Mouse (Mus musculus): ENCODE data around the gene Vsx1. TPM values are rescaled to one million over a fixed set of nuclear protein-coding genes. Genes with fewer than 3 reads are reported as not detected.

Vsx1 gene
- polyA plus RNA-seq, 1 experiment from 2014 or later: not detected

DNA sequence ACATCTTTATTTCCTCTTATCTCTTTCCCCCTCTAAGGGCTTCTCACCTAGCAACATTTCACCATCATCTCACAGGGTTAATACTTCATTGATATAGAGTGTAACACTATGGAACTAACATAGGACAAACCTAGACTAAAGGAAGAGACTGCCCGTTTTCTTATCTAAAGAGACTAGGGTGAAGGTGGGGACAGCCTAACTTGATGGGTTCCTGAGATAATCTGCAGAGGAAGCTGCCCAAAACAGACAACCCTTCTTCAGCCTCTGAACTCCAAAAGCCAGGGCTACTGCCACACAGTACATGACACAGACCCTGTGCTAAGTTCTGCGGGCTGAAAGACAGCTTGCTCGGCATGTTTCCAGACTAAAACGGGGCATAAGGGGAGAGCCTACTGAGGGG, 7.6 kb downstream of the Vsx1 start:
- no peak overlapping the region for H3K27ac ChIP-seq (replicated peaks)
- no peak overlapping the region for H3K4me3 ChIP-seq
- no peak overlapping the region for H3K4me2 ChIP-seq
- ATAC-seq (ENCODE audit: extremely low read depth, insufficient number of reproducible peaks, low FRiP score, low TSS enrichment): no peak
- H3K4me1 ChIP-seq: no peaks in the 10 kb centered on the region
- 38% methylated on average over 4 of the region's 4 CpGs for WGBS
- H3K9me3 ChIP-seq: no peaks in the 10 kb centered on the region
- no peaks in the 10 kb centered on the region for H3K36me3 ChIP-seq
- peaks cover 27% of the 10 kb centered on the region for H3K27me3 ChIP-seq (replicated peaks)
- H3K9ac ChIP-seq: no peak overlapping the region

- H3K27me3 ChIP-seq (replicated peaks): peaks cover 4% of the 10 kb centered on the region; the same call in 1 of the 2 replicates
- 2% methylated on average over 3 of the region's 3 CpGs for WGBS
Observed at GRCm38 (mm10) chr2:150678392-150678791, 10.8 kb downstream of the Vsx1 start.

DNA sequence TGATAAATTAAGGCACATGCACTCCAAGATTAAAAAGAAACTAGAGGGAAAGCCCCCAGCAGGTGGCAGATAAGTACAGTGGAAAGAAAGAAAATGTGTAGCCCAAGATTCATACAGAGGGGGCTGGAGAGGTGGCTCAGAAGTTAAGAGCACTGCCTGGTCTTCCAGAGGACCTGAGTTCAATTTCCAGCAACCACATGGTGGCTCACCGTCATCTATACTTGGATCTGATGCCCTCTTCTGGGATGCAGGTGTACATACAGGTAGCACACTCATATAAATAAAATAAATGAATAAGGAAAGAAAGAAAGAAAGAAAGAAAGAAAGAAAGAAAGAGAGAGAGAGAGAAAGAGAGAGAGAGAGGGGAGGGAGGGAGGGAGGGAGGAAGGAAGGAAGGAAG, 13.6 kb downstream of the Vsx1 start:
- Histone ChIP-seq H3K27ac (replicated peaks) (no peak overlapping the region), H3K4me2 (no peak overlapping the region), H3K4me1 (no peaks in the 10 kb centered on the region), H3K36me3 (no peaks in the 10 kb centered on the region), H3K4me3 (no peak overlapping the region), H3K9ac (no peak overlapping the region), H3K9me3 (no peaks in the 10 kb centered on the region), H3K27me3 (replicated peaks) (peaks cover 4% of the 10 kb centered on the region)
- ATAC-seq (ENCODE audit: extremely low read depth, insufficient number of reproducible peaks, low FRiP score, low TSS enrichment): no peak
- WGBS: 21% methylated on average over 1 of the region's 1 CpGs

More at GRCm38 (mm10) chr2:150678392-150678791, 10.8 kb downstream of the Vsx1 start:
- Histone ChIP-seq H3K9me3 (no peaks in the 10 kb centered on the region), H3K4me2 (no peak overlapping the region), H3K36me3 (no peaks in the 10 kb centered on the region), H3K27ac (replicated peaks) (no peak overlapping the region), H3K4me1 (no peaks in the 10 kb centered on the region), H3K9ac (no peak overlapping the region), H3K4me3 (no peak overlapping the region)
- ATAC-seq (ENCODE audit: extremely low read depth, insufficient number of reproducible peaks, low FRiP score, low TSS enrichment): no peak

- H3K36me3 ChIP-seq: no peaks in the 10 kb centered on the region
- H3K9me3 ChIP-seq: no peaks in the 10 kb centered on the region
- WGBS: 2% methylated on average over 2 of the region's 2 CpGs
- H3K9ac ChIP-seq: no peak overlapping the region
- no peak overlapping the region for H3K4me2 ChIP-seq
- H3K27ac ChIP-seq (replicated peaks): no peak overlapping the region
- H3K4me1 ChIP-seq: no peaks in the 10 kb centered on the region
- H3K27me3 ChIP-seq (replicated peaks): peaks cover 8% of the 10 kb centered on the region
- no peak for ATAC-seq (ENCODE audit: extremely low read depth, insufficient number of reproducible peaks, low FRiP score, low TSS enrichment)
- no peak overlapping the region for H3K4me3 ChIP-seq
Observed at GRCm38 (mm10) chr2:150674900-150675299, 14.3 kb downstream of the Vsx1 start.

DNA sequence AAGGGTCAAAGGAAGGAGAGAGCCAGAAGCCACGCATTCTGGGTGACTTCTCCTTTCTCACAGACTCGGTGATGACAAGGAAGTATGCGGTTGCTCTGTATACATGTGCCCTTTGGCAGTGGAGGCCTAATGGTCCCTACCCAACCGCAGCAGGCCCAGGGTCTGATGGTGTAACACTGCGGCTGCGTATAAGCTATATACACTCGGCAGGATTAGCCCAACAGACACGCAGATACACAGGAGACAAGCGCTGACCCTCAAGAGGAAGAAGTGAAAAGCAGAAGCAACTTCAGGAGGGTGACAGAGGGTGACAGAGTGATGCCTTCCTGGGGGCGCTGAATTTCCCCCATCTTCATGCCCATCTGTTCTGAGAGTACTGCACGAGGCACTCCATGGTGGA, 15.2 kb downstream of the Vsx1 start:
- Histone ChIP-seq H3K27me3 (replicated peaks) (peaks cover 10% of the 10 kb centered on the region; the same call in 1 of the 2 replicates), H3K4me1 (peaks cover 4% of the 10 kb centered on the region; the same call in 1 of the 2 replicates), H3K36me3 (no peaks in the 10 kb centered on the region), H3K9me3 (no peaks in the 10 kb centered on the region), H3K9ac (no peak overlapping the region), H3K4me3 (no peak overlapping the region), H3K4me2 (no peak overlapping the region), H3K27ac (replicated peaks) (no peak overlapping the region)
- 74% methylated on average over 11 of the region's 11 CpGs for WGBS
- ATAC-seq (ENCODE audit: extremely low read depth, insufficient number of reproducible peaks, low FRiP score, low TSS enrichment): no peak

DNA sequence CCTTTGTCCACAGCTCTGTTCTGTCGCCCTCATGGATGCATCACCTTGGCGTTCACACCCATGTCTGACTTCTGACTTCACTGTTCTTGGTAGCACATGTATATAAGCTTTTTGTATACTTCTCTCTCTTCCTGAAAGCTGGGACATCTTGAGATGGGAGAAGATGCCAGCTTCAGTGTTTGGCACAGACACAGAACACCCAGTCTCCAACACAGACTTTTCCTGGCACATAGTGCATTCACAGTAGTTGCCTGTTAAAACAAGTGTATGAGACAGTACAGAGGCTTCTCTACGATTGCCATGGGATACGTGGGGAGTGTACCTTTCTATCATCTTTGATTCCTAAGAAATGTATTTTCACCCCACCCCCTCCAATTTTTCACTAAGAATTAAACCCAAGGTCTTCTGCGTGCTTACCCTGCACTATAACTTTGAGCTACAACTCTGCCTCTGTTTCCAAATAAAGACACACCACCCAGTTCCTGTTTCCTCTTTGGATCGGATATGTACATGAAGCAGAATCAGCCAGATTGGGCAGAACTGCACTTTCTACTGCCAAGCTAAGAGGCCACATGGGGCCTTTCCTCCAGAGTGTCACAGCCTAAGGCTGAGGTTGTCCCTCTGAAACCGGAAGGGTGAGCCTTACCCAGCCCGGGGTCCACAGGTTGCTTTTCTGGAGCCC, 17.4 kb downstream of the Vsx1 start:
- no peak overlapping the region for H3K9ac ChIP-seq
- no peak for ATAC-seq (ENCODE audit: extremely low read depth, insufficient number of reproducible peaks, low FRiP score, low TSS enrichment)
- H3K4me1 ChIP-seq: peaks cover 22% of the 10 kb centered on the region
- no peaks in the 10 kb centered on the region for H3K36me3 ChIP-seq
- H3K27me3 ChIP-seq (replicated peaks): peaks cover 19% of the 10 kb centered on the region
- no peak overlapping the region for H3K4me3 ChIP-seq
- H3K27ac ChIP-seq (replicated peaks): no peak overlapping the region
- no peaks in the 10 kb centered on the region for H3K9me3 ChIP-seq
- no peak overlapping the region for H3K4me2 ChIP-seq
- 72% methylated on average over 8 of the region's 8 CpGs for WGBS

DNA sequence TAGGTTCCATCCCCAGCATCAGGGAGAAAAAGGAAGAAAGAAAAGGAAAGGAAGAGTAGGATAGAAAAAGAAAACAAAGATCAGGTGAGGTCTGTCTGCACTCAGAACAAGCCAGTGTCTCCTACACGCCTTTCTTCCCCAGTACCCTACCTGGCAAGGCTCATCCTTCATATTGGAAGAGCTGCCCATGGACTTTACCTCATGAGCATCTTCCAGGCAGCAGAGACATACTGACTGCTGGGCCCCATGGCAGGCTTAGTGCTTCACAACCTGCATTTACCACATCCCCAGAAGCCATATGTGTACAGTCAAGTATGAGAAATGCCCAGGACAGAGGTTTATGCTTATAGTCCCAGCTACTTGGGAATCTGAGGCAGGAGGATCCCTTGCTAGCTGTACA, 18.2 kb downstream of the Vsx1 start:
- Histone ChIP-seq H3K4me3 (no peak overlapping the region), H3K36me3 (no peaks in the 10 kb centered on the region), H3K27me3 (replicated peaks) (peaks cover 21% of the 10 kb centered on the region), H3K27ac (replicated peaks) (no peak overlapping the region), H3K4me1 (peaks cover 25% of the 10 kb centered on the region), H3K9me3 (no peaks in the 10 kb centered on the region), H3K9ac (no peak overlapping the region), H3K4me2 (no peak overlapping the region)
- 91% methylated on average over 1 of the region's 1 CpGs for WGBS
- ATAC-seq (ENCODE audit: extremely low read depth, insufficient number of reproducible peaks, low FRiP score, low TSS enrichment): no peak

DNA sequence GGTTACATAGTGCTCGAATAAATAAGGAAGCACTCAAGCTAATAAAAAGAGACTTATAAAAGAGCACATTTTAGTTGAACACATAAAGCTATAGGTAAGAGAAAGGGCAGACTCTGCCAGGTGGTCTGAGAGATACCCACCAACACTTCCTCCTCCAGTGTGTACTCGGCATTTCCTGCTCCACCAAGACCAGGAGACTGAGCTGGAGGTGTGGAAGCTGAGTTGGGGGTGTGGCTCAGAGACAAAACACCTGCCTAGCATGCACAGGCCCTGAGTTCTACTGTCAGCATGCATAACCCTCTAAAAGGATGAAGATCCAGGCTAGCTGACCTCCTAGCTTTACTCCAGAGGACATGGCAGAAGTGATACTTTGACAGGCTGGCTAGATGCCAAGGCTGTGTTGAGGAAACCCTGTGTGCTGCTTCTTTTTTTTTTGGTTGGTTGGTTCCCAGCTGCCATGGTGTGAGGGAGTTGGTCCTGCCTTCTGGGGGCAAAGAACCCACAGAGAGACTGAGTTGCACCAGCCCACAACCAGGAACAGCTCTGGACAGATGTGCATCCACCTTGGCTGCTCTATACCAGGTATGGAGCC, 19.6 kb downstream of the Vsx1 start:
- Histone ChIP-seq H3K36me3 (no peaks in the 10 kb centered on the region), H3K9ac (no peak overlapping the region), H3K27me3 (replicated peaks) (peaks cover 24% of the 10 kb centered on the region), H3K4me3 (no peak overlapping the region), H3K27ac (replicated peaks) (no peak overlapping the region), H3K4me1 (peaks cover 38% of the 10 kb centered on the region), H3K9me3 (no peaks in the 10 kb centered on the region), H3K4me2 (no peak overlapping the region)
- 72% methylated on average over 2 of the region's 2 CpGs for WGBS
- no peak for ATAC-seq (ENCODE audit: extremely low read depth, insufficient number of reproducible peaks, low FRiP score, low TSS enrichment)

- no peak for ATAC-seq (ENCODE audit: extremely low read depth, insufficient number of reproducible peaks, low FRiP score, low TSS enrichment)
- Histone ChIP-seq H3K27me3 (replicated peaks) (peaks cover 24% of the 10 kb centered on the region), H3K4me2 (peak overlapping the region; percentile 98), H3K4me1 (peaks cover 43% of the 10 kb centered on the region), H3K27ac (replicated peaks) (no peak overlapping the region), H3K36me3 (no peaks in the 10 kb centered on the region), H3K9me3 (no peaks in the 10 kb centered on the region), H3K4me3 (peak overlapping the region; percentile 74; the same call in 1 of the 2 replicates), H3K9ac (no peak overlapping the region)
- WGBS: 73% methylated on average over 5 of the region's 5 CpGs
Observed at GRCm38 (mm10) chr2:150668956-150669355, 20.2 kb downstream of the Vsx1 start.

DNA sequence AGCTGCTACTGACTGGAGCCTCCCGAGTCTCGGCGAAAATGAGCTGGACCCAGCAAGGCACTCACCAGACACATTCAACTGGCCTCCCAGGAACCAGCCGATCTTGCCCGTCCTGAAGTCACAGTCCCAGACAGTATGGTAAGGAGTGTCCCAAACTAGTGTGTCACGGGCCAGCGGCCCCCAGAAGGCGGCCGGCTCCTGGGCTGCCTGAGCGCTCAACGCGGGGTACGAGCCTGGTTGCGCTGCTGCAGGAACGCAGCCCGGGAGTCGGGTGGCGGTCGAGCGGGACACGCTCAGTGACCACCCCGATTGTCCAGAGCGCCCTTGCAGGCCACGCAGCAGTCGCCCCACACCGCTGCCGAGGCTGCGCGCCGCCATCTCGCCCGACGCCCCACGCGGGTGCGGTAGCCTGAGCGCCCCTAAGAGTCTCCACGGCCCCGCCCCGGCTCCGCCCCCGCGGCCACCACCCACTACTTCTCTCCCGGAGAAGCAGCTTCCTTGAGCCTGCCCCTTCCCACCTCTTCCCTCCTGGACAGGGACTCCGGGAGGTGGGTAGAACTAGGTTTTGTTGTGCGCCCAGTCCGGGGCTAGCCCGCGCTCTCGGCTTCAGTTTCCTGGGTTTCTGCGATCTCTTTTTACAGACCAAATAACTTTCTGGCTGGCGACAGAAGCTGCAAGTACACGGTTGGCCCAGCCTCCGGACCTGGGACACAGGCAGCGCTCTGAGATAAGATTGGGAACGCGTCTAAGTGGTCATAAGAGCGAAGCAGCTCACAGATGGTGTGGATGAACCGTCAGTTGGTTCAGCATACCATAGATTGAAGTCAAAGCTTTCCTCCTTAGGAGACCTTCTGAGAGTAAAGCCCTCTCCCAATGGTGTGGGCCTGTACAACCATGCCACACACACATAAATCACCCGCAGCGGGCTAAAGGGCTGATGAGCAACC, 21.1 kb downstream of the Vsx1 start, which contains the start of gene Acss1:
Acss1 (minus strand) TSS at position 681 of the 947 bp plus-strand sequence.
- peaks cover 52% of the 10 kb centered on the region for H3K4me1 ChIP-seq
- H3K36me3 ChIP-seq: no peaks in the 10 kb centered on the region
- H3K9me3 ChIP-seq: no peaks in the 10 kb centered on the region
- peak within 1 kb of the TSS; percentile 84 for H3K9ac ChIP-seq
- peak within 1 kb of the TSS; percentile 98 for H3K4me2 ChIP-seq
- 2% methylated on average over 57 of the region's 61 CpGs for WGBS
- H3K4me3 ChIP-seq: peak within 1 kb of the TSS; percentile 74
- H3K27ac ChIP-seq (replicated peaks): peak within 1 kb of the TSS; percentile 39
- peaks cover 24% of the 10 kb centered on the region for H3K27me3 ChIP-seq (replicated peaks)
- ATAC-seq (ENCODE audit: extremely low read depth, insufficient number of reproducible peaks, low FRiP score, low TSS enrichment): peak; percentile 66
